Mouse (Mus musculus): ENCODE data around the gene Ppp1r32. TPM values are rescaled to one million over a fixed set of nuclear protein-coding genes. Genes with fewer than 3 reads are reported as not detected.

The Ppp1r32 gene
- polyA plus RNA-seq, 1 experiment = not detected

DNA sequence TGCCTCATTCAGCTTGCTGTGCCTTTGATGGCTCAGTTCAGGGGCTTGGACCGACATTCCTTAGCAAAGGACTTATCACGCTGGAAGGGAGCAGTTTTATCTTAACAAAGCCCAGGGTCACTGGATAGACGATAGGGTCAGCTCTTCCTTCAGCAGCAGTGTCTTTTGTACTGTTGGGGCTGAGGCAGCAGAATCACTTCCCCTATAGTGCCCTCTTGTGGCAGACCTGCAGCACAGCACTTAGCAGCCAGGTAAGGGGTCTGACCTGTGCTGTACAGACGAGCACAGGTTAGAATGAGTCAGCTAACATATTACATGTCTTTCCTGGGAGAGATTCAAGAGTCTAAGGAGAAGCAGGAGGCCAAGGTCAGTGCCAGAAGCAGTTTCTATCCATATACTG is 19.8 kb upstream of the Ppp1r32 start:
- no peak overlapping the region for H3K4me3 ChIP-seq (ENCODE audit: insufficient read depth, low read length)
- H3K4me1 ChIP-seq (ENCODE audit: control insufficient read depth, insufficient read depth, low read length) = peaks cover 6% of the 10 kb centered on the region
- no peak overlapping the region for H3K27ac ChIP-seq (ENCODE audit: insufficient read depth, low read length)
- TF ChIP-seq CTCF (IDR thresholded peaks at IDR 0.05; ENCODE audit: borderline replicate concordance, insufficient read depth, low read length) (peak; percentile 87), POLR2A (IDR thresholded peaks at IDR 0.05; ENCODE audit: low read depth, low read length) (no peak)

- Histone ChIP-seq H3K27ac (ENCODE audit: insufficient read depth, low read length) (no peak overlapping the region), H3K4me3 (ENCODE audit: insufficient read depth, low read length) (no peak overlapping the region), H3K4me1 (ENCODE audit: control insufficient read depth, insufficient read depth, low read length) (peaks cover 8% of the 10 kb centered on the region)
- TF ChIP-seq CTCF (IDR thresholded peaks at IDR 0.05; ENCODE audit: borderline replicate concordance, insufficient read depth, low read length) = no peak
Observed at GRCm38 (mm10) chr19:10500581-10500980, 17.9 kb upstream of the Ppp1r32 start.

DNA sequence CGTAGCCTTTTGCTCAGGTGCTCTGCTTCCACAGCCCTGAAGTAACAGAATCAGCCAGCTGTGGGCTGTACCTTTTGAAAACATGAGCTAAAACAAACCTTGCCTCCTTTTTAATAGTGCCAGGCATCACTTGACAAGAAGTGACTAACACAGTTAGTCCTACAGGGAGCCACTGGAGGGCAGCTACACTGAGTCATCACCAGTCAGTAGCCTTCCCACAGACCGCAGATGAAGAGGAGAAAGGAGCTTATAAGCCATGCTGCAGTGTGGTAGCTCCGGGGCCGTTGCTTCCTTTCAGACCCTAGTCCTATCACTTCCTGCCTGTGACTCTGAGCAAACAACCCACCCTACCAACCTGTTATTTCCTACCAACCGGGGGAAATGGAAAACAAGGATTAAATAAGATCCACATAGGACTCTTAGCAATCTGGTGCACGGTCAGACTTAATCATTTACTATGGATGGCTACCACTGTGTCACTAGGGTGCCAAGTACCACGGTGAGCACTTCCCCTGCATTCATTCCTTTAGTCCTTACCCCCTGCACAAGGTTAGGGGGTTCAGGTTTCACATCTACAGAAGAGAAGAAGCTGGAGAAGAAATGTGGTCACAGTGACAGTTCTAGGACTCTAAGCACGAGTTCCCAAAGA is 14.9 kb upstream of the Ppp1r32 start:
- Histone ChIP-seq H3K4me3 (ENCODE audit: insufficient read depth, low read length) (no peak overlapping the region), H3K27ac (ENCODE audit: insufficient read depth, low read length) (no peak overlapping the region), H3K4me1 (ENCODE audit: control insufficient read depth, insufficient read depth, low read length) (peaks cover 8% of the 10 kb centered on the region)
- no peak for TF ChIP-seq CTCF (IDR thresholded peaks at IDR 0.05; ENCODE audit: borderline replicate concordance, insufficient read depth, low read length)
- TF ChIP-seq POLR2A (IDR thresholded peaks at IDR 0.05; ENCODE audit: low read depth, low read length) = no peak

- H3K4me3 ChIP-seq (ENCODE audit: insufficient read depth, low read length) = no peak overlapping the region
- peaks cover 8% of the 10 kb centered on the region for H3K4me1 ChIP-seq (ENCODE audit: control insufficient read depth, insufficient read depth, low read length)
- no peak for TF ChIP-seq CTCF (IDR thresholded peaks at IDR 0.05; ENCODE audit: borderline replicate concordance, insufficient read depth, low read length)
- no peak overlapping the region for H3K27ac ChIP-seq (ENCODE audit: insufficient read depth, low read length)
Observed at GRCm38 (mm10) chr19:10496976-10497375, 14.2 kb upstream of the Ppp1r32 start.

DNA sequence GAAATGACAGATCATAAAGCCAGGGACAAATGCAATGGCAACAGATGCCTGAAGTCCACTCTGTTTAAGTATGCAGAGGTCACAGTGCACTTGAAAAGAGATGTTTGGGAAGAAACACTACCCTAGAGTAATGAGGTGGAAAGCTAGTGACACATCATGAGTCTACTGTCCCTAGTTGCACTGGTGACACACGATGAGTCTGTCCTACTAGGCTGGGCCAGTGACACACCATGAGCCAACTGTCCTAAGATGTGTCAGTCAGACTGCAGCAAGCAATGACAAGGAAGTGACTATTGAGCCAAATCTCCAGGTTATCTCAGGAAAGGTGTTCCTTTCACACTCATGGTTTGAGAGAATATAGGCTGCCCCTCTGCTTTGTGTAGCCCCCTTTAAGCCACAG is 12.9 kb upstream of the Ppp1r32 start:
- H3K4me1 ChIP-seq (ENCODE audit: control insufficient read depth, insufficient read depth, low read length) = peaks cover 8% of the 10 kb centered on the region
- H3K4me3 ChIP-seq (ENCODE audit: insufficient read depth, low read length) = no peak overlapping the region
- TF ChIP-seq CTCF (IDR thresholded peaks at IDR 0.05; ENCODE audit: borderline replicate concordance, insufficient read depth, low read length) = no peak
- H3K27ac ChIP-seq (ENCODE audit: insufficient read depth, low read length) = no peak overlapping the region

GRCm38 (mm10) chr19:10486264-10486738 is 3.6 kb upstream of the Ppp1r32 start:
- no peak overlapping the region for H3K27ac ChIP-seq (ENCODE audit: insufficient read depth, low read length)
- no peaks in the 10 kb centered on the region for H3K4me1 ChIP-seq (ENCODE audit: control insufficient read depth, insufficient read depth, low read length)
- H3K4me3 ChIP-seq (ENCODE audit: insufficient read depth, low read length) = no peak overlapping the region
- no peak for TF ChIP-seq POLR2A (IDR thresholded peaks at IDR 0.05; ENCODE audit: low read depth, low read length)
- peak; percentile 53 for TF ChIP-seq CTCF (IDR thresholded peaks at IDR 0.05; ENCODE audit: borderline replicate concordance, insufficient read depth, low read length)

GRCm38 (mm10) chr19:10479541-10479940 is 3.2 kb downstream of the Ppp1r32 start:
- Histone ChIP-seq H3K4me1 (ENCODE audit: control insufficient read depth, insufficient read depth, low read length) (no peaks in the 10 kb centered on the region), H3K27ac (ENCODE audit: insufficient read depth, low read length) (no peak overlapping the region), H3K4me3 (ENCODE audit: insufficient read depth, low read length) (no peak overlapping the region)
- TF ChIP-seq POLR2A (IDR thresholded peaks at IDR 0.05; ENCODE audit: low read depth, low read length) (no peak), CTCF (IDR thresholded peaks at IDR 0.05; ENCODE audit: borderline replicate concordance, insufficient read depth, low read length) (no peak)

GRCm38 (mm10) chr19:10473779-10474178 is 8.9 kb downstream of the Ppp1r32 start:
- Histone ChIP-seq H3K4me1 (ENCODE audit: control insufficient read depth, insufficient read depth, low read length) (no peaks in the 10 kb centered on the region), H3K4me3 (ENCODE audit: insufficient read depth, low read length) (no peak overlapping the region), H3K27ac (ENCODE audit: insufficient read depth, low read length) (no peak overlapping the region)
- no peak for TF ChIP-seq POLR2A (IDR thresholded peaks at IDR 0.05; ENCODE audit: low read depth, low read length)
- no peak for TF ChIP-seq CTCF (IDR thresholded peaks at IDR 0.05; ENCODE audit: borderline replicate concordance, insufficient read depth, low read length)

DNA sequence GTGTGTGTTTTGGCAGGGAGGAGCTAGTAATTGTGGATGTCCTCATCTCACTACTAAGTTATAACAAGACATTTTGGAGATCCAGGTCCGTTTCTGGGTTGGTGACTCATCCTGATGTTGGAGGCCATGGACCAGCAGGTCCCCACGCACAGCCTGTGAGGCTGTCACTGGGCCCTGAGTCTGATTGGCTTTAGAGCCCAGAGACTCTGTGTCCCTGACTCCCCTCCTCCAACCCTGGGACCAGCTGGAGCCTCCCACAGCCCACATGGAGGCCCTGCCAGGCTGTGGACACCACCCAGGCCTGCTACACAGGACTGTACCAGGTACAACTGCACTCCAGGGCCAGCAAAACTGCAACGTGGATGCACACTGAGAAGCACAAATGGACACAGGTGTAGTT is 9.8 kb downstream of the Ppp1r32 start:
- Histone ChIP-seq H3K4me3 (ENCODE audit: insufficient read depth, low read length) (no peak overlapping the region), H3K27ac (ENCODE audit: insufficient read depth, low read length) (no peak overlapping the region), H3K4me1 (ENCODE audit: control insufficient read depth, insufficient read depth, low read length) (no peaks in the 10 kb centered on the region)
- TF ChIP-seq CTCF (IDR thresholded peaks at IDR 0.05; ENCODE audit: borderline replicate concordance, insufficient read depth, low read length) = no peak
- TF ChIP-seq POLR2A (IDR thresholded peaks at IDR 0.05; ENCODE audit: low read depth, low read length) = no peak

GRCm38 (mm10) chr19:10469171-10469658 is 13.5 kb downstream of the Ppp1r32 start:
- Histone ChIP-seq H3K4me1 (ENCODE audit: control insufficient read depth, insufficient read depth, low read length) (no peaks in the 10 kb centered on the region), H3K4me3 (ENCODE audit: insufficient read depth, low read length) (no peak overlapping the region), H3K27ac (ENCODE audit: insufficient read depth, low read length) (no peak overlapping the region)
- TF ChIP-seq POLR2A (IDR thresholded peaks at IDR 0.05; ENCODE audit: low read depth, low read length) = no peak

GRCm38 (mm10) chr19:10464427-10464826 is 18.3 kb downstream of the Ppp1r32 start:
- Histone ChIP-seq H3K4me3 (ENCODE audit: insufficient read depth, low read length) (no peak overlapping the region), H3K27ac (ENCODE audit: insufficient read depth, low read length) (no peak overlapping the region), H3K4me1 (ENCODE audit: control insufficient read depth, insufficient read depth, low read length) (no peaks in the 10 kb centered on the region)
- no peak for TF ChIP-seq CTCF (IDR thresholded peaks at IDR 0.05; ENCODE audit: borderline replicate concordance, insufficient read depth, low read length)
- TF ChIP-seq POLR2A (IDR thresholded peaks at IDR 0.05; ENCODE audit: low read depth, low read length) = no peak
